Mouse (Mus musculus) liver, embryonic 14.5 days (tissue): ENCODE data around the gene Fbrsl1. TPM values are rescaled to one million over a fixed set of nuclear protein-coding genes. Genes with fewer than 3 reads are reported as not detected.

Experiments used
- ATAC-seq: fragments of 200-750 bp; cut with Nextera tagmentation; 2 replicates; pipeline ENCODE4 v1.8.0; 2017; ENCODE audit warnings: moderate number of reproducible peaks, mild to moderate bottlenecking, moderate library complexity; ENCODE audit not compliant: insufficient read depth
- DNase-seq, 3 experiments: peaks; one replicate each; pipeline ENCODE4 v3.0.0-alpha.2; 2012 to 2013; ENCODE audit warnings: low read depth in 3 of 3, low spot score in 3 of 3
- H3K27ac ChIP-seq: fragments of 300-500 bp; sonication (generic); 2 replicates; pipeline ENCODE4 v1.5.1; 2014; ENCODE audit warnings: moderate library complexity, mild to moderate bottlenecking, control low read depth, inconsistent platforms
- H3K27me3 ChIP-seq: fragments of 300-500 bp; sonication (generic); 2 replicates; pipeline ENCODE4 v1.6.1; 2014; ENCODE audit warnings: mild to moderate bottlenecking, low read length, moderate library complexity; ENCODE audit not compliant: control insufficient read depth, insufficient read depth
- H3K36me3 ChIP-seq: fragments of 300-500 bp; sonication (generic); replicated peaks from 2 replicates; pipeline ENCODE4 v1.6.1; 2014; ENCODE audit warnings: low read depth; ENCODE audit not compliant: control insufficient read depth, insufficient read depth
- H3K4me1 ChIP-seq, 2 experiments: fragments of 200-500 bp in 1 of 2; fragments of 300-500 bp in 1 of 2; sonication (generic) in 1 of 2; replicated peaks; 2 replicates each; pipeline ENCODE4 v1.6.1; 2012 to 2014; ENCODE audit warnings: antibody characterized with exemption in 1 of 2, inconsistent platforms in 1 of 2, low read length in 1 of 2; ENCODE audit not compliant: control insufficient read depth in 2 of 2, insufficient read depth in 2 of 2
- H3K4me2 ChIP-seq: fragments of 300-500 bp; sonication (generic); 2 replicates; pipeline ENCODE4 v1.6.1; 2014; ENCODE audit warnings: low read depth, mild to moderate bottlenecking, control low read depth, moderate library complexity
- H3K4me3 ChIP-seq, 2 experiments: fragments of 200-500 bp in 1 of 2; fragments of 300-500 bp in 1 of 2; sonication (generic) in 1 of 2; 2 replicates each; pipeline ENCODE4 v1.5.1; 2012 to 2014; ENCODE audit warnings: low read depth in 2 of 2, low read length in 2 of 2, mild to moderate bottlenecking in 2 of 2, control low read depth in 1 of 2, inconsistent platforms in 1 of 2, moderate library complexity in 1 of 2; ENCODE audit not compliant: insufficient read depth in 1 of 2
- H3K9ac ChIP-seq: fragments of 300-500 bp; sonication (generic); replicated peaks from 2 replicates; pipeline ENCODE4 v1.6.1; 2014; ENCODE audit warnings: mild to moderate bottlenecking, control low read depth, moderate library complexity
- H3K9me3 ChIP-seq: fragments of 300-500 bp; sonication (generic); 2 replicates; pipeline ENCODE4 v1.6.1; 2016; ENCODE audit warnings: low read length, mixed read lengths; ENCODE audit not compliant: control insufficient read depth
- CTCF ChIP-seq: IDR thresholded peaks from 2 replicates; pipeline ENCODE4 v1.5.1; 2016; ENCODE audit warnings: antibody characterized with exemption, low read depth, control low read depth
- EP300 ChIP-seq: IDR thresholded peaks from 2 replicates; pipeline ENCODE4 v1.6.1; 2016; ENCODE audit warnings: antibody characterized with exemption, low read depth
- WGBS: fragments of 180-500 bp; shearing (Covaris S2); extraction: QIAGEN DNeasy Blood & Tissue Kit; methylation state at CpG from one replicate; pipeline ENCODE4 v1.1.7; 2014; ENCODE audit not compliant: insufficient replicate concordance; 5-methylcytosine and 5-hydroxymethylcytosine counted together
- polyA plus RNA-seq, 2 experiments: library from polyadenylated mRNA; depleted of rRNA in 1 of 2; stranded (reverse) in 1 of 2; unstranded in 1 of 2; fragments of >200 nt; fragmentation: Nextera tagmentation in 1 of 2; extraction: Ambion mirVana in 1 of 2; gene quantifications; 2 replicates each; pipeline versions ENCODE4 v1.2.1 to v1.2.3; 2012 to 2014

Gene Fbrsl1
- polyA plus RNA-seq, 2 experiments: 4.3 to 9.5 TPM

- no peak overlapping the region for H3K27ac ChIP-seq
- no peaks in the 10 kb centered on the region for H3K9me3 ChIP-seq
- DNase-seq (peak in 1 of 3 experiments; percentile 9), ATAC-seq (no peak)
- TF ChIP-seq CTCF (peak; percentile 85), EP300 (no peak)
- H3K27me3 ChIP-seq: no peaks in the 10 kb centered on the region
- H3K9ac ChIP-seq: no peak overlapping the region
- no peaks in the 10 kb centered on the region; a peak in 1 of 4 replicates for H3K4me1 ChIP-seq
- H3K36me3 ChIP-seq: no peaks in the 10 kb centered on the region
- WGBS: 4% methylated on average over 4 of the region's 4 CpGs
- H3K4me3 ChIP-seq: no peak overlapping the region
- H3K4me2 ChIP-seq: no peak overlapping the region
These were observed 45.5 kb upstream of the Fbrsl1 start for GRCm38 (mm10) chr5:110493785-110494184.

GRCm38 (mm10) chr5:110489639-110490038 is 41.3 kb upstream of the Fbrsl1 start:
- TF ChIP-seq EP300: no peak
- no peak for TF ChIP-seq CTCF
- ATAC-seq (no peak), DNase-seq (no peak)
- H3K36me3 ChIP-seq: no peaks in the 10 kb centered on the region
- H3K4me1 ChIP-seq: no peaks in the 10 kb centered on the region; a peak in 1 of 4 replicates
- WGBS: 17% methylated on average over 4 of the region's 4 CpGs
- no peak overlapping the region for H3K27ac ChIP-seq
- no peak overlapping the region for H3K4me3 ChIP-seq
- no peaks in the 10 kb centered on the region for H3K9me3 ChIP-seq
- H3K27me3 ChIP-seq: no peaks in the 10 kb centered on the region
- no peak overlapping the region for H3K4me2 ChIP-seq
- no peak overlapping the region; the same call in 1 of the 2 replicates for H3K9ac ChIP-seq

GRCm38 (mm10) chr5:110487943-110488342 is 39.6 kb upstream of the Fbrsl1 start:
- no peaks in the 10 kb centered on the region; a peak in 1 of 4 replicates for H3K4me1 ChIP-seq
- H3K36me3 ChIP-seq: no peaks in the 10 kb centered on the region
- H3K4me2 ChIP-seq: no peak overlapping the region
- no peak overlapping the region for H3K4me3 ChIP-seq
- H3K27me3 ChIP-seq: no peaks in the 10 kb centered on the region
- H3K9me3 ChIP-seq: no peaks in the 10 kb centered on the region
- no peak for ATAC-seq
- TF ChIP-seq CTCF (no peak), EP300 (no peak)
- DNase-seq: no peak
- 19% methylated on average over 1 of the region's 1 CpGs for WGBS
- no peak overlapping the region for H3K27ac ChIP-seq
- H3K9ac ChIP-seq: no peak overlapping the region

GRCm38 (mm10) chr5:110486674-110487334 is 38.5 kb upstream of the Fbrsl1 start:
- Histone ChIP-seq H3K27ac (no peak overlapping the region), H3K4me1 (no peaks in the 10 kb centered on the region; a peak in 1 of 4 replicates), H3K9me3 (no peaks in the 10 kb centered on the region), H3K4me3 (no peak overlapping the region), H3K9ac (no peak overlapping the region), H3K4me2 (no peak overlapping the region), H3K27me3 (no peaks in the 10 kb centered on the region; the same call in 1 of the 2 replicates), H3K36me3 (no peaks in the 10 kb centered on the region)
- WGBS: 51% methylated on average over 5 of the region's 5 CpGs
- TF ChIP-seq EP300 (no peak), CTCF (no peak)
- no peak for DNase-seq
- ATAC-seq: no peak

GRCm38 (mm10) chr5:110484711-110485110 is 36.4 kb upstream of the Fbrsl1 start:
- Histone ChIP-seq H3K4me3 (no peak overlapping the region), H3K9ac (no peak overlapping the region), H3K4me2 (no peak overlapping the region), H3K36me3 (no peaks in the 10 kb centered on the region), H3K4me1 (no peaks in the 10 kb centered on the region; a peak in 1 of 4 replicates), H3K9me3 (no peaks in the 10 kb centered on the region), H3K27ac (no peak overlapping the region), H3K27me3 (peaks cover 10% of the 10 kb centered on the region)
- ATAC-seq: no peak
- no peak for DNase-seq
- WGBS: 36% methylated on average over 3 of the region's 3 CpGs
- TF ChIP-seq EP300: no peak
- TF ChIP-seq CTCF: no peak
